Mouse (Mus musculus): ENCODE results near the gene Soga1. TPM values are rescaled to one million over a fixed set of nuclear protein-coding genes. Genes with fewer than 3 reads are reported as not detected.

Gene Soga1
- total RNA-seq, 2 experiments from 2014 or later, result 104 to 108 TPM

GRCm38 (mm10) chr2:157064978-157065878 is 13.8 kb downstream of the Soga1 start:
- no peak for DNase-seq
- intact Hi-C loops (cut with DNase I), result no loop called here

DNA sequence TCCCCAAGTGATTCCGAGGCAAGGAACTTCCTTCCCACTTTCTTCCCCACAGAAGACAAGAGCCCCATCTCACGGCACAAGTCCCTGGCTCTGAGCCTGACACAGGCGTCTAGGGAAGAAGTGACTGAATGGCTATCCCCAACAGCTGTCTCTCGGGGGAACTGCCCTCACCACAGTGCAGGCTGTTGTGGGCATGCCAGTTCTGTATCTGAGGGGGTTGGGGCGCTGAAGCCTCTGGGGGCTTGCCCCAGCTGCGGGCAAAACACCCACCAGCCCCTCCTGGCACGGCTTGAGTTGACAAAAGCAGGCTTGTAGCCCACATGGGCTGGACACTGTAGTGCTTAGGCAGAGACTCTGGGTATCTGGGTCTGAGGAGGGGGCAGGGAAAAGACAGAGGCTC is 14.9 kb downstream of the Soga1 start:
- intact Hi-C loops (cut with DNase I), result no loop called here
- peak; percentile 73 for DNase-seq

DNA sequence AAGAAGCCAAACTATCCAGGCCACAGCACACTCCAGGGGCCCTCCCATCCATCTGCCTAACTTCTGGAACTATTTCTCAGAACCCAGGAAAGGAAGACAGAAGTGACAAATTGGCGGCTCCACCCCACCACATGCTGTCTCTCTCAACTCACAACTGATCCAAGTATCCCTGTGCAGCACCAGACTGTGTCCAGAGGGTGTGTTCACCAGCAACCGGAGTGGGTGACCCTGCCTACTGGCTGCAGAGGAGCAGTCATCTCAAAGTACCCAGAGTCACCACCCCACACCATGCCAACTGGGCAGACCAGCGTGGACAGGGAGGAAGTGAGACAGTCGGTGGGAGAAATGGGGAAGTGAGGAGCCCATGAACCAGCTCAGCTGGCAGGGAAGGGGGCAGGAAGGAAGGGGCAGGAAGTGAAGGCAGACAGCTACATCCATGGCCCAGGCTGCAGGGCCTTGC is 15.8 kb downstream of the Soga1 start:
- peak; percentile 40 for DNase-seq
- intact Hi-C loops (cut with DNase I), result no loop called here

DNA sequence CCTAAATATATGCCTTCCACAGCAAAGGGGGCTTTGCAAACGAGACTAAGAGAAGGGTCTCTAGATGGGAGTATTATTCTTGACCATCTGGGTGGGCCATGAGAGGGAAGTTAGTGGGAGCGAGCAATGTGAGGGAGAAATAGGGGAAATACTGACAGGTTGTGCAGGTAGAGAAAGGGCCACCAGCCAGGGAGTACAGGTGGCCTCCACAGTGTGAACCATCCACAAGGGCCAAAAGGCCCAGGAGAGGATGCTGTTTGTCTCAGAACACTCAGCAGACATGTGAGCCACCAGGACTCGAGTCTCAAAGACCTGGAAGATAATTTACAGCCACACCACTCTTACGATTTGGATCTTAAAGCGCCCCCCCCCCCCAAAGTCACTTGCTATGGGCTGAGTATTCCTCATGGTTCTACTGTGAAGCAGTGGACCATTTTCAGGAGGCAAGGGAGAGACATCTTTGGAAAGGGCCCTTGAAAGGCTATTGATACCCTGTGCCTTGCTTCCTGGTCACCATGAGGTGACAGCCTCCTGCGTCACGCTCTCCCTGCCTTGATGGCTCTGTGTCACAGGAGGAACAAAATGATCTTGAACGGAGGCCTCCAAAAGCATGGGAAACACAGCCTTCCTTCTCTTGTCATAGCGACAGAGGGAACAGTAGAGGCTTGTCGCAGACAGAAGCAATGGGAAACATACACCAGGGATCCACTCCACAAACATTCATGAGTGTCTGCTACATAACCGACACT is 18.3 kb downstream of the Soga1 start:
- DNase-seq, result no peak
- intact Hi-C loops (cut with DNase I), result no loop called here

GRCm38 (mm10) chr2:157060037-157060436 is 19.0 kb downstream of the Soga1 start:
- intact Hi-C loops (cut with DNase I), result no loop called here
- DNase-seq, result no peak

DNA sequence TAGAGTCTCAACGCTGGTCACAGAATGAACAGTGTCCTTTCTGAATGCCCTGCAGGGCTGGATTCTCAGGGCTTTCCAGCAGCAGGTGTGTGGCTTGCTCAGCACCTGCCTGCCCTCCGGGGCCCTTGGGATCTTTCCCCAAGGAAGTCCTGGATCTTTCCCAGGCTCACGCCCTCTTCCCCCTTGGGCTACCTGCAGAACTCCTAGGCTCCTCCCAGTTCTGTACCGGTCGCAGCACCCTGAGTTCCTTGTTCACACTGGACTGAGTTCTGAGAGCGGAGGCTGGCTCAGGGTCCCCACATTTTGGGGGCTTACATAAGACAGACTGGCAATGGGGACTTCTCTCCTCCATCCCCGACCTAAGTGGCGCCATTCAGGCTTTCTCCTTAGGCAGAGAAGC is 19.9 kb downstream of the Soga1 start:
- no peak for DNase-seq
- intact Hi-C loops (cut with DNase I), result no loop called here

- DNase-seq, result peak; percentile 96
- intact Hi-C loops (cut with DNase I), result no loop called here
Observed at GRCm38 (mm10) chr2:157058342-157058998, 20.6 kb downstream of the Soga1 start.

DNA sequence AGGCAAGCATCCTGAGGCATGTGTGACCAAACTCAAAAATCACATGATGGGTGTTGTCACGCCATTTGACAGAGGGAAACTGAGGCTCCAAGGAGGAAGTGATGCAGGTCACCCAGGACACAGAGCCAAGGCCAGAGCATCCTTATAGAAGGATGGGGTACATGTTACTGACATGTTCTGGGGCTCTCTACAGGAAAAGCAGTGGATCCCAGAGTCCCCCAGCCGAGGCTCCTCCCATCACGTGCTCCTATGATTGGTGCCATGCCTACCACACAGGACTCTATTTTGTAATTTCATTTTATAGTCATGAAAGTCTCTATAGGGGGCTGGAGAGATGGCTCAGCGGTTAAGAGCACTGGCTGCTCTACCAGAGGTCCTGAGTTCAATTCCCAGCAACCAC is 21.3 kb downstream of the Soga1 start:
- intact Hi-C loops (cut with DNase I), result no loop called here
- no peak for DNase-seq

GRCm38 (mm10) chr2:157057186-157057585 is 21.9 kb downstream of the Soga1 start:
- intact Hi-C loops (cut with DNase I), result no loop called here
- no peak for DNase-seq

DNA sequence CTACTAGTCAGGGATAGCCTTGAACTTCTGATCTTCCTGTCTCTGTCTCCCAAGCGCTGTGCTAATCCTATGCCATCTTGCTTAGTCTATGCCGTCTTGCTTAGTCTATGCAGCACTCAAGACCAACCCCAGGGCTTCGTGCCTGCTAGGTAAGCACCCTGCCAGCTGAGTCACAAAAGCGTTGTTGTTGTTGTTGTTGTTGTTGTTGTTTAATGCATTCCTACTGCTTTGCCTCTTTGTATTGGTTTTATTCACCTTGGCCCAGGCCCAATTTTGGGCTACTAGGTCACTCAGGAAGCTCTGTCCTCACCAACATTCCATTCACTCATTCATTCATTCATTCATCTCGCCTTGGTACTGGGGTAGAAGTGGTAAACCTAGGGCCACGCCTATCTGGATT is 23.3 kb downstream of the Soga1 start:
- no peak for DNase-seq
- intact Hi-C loops (cut with DNase I), result no loop called here

GRCm38 (mm10) chr2:157054816-157055215 is 24.2 kb downstream of the Soga1 start:
- peak; percentile 87 for DNase-seq
- intact Hi-C loops (cut with DNase I), result no loop called here

GRCm38 (mm10) chr2:157054297-157054696 is 24.8 kb downstream of the Soga1 start:
- no peak for DNase-seq
- intact Hi-C loops (cut with DNase I), result no loop called here

- intact Hi-C loops (cut with DNase I), result no loop called here
- no peak for DNase-seq
Observed at GRCm38 (mm10) chr2:157053787-157054186, 25.3 kb downstream of the Soga1 start.

DNA sequence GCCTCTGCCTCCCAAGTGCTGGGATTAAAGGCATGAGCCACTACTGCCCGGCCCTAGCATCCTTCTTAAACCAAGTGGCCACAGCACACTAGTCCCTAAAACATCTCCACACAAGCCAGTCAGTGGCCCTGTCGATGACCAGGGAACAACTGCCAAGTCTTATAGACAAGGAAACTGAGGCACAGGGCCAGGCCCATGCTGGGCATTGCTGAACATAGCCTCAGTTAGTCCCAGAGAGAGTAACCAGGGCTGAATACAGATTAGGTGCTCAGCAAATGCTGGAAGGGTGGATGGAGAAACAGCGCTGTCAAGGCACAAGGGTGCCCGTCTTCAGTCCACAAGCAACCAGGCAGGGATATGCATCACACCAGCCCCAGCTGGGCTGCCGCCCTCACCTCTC is 25.9 kb downstream of the Soga1 start:
- intact Hi-C loops (cut with DNase I), result no loop called here
- no peak for DNase-seq

DNA sequence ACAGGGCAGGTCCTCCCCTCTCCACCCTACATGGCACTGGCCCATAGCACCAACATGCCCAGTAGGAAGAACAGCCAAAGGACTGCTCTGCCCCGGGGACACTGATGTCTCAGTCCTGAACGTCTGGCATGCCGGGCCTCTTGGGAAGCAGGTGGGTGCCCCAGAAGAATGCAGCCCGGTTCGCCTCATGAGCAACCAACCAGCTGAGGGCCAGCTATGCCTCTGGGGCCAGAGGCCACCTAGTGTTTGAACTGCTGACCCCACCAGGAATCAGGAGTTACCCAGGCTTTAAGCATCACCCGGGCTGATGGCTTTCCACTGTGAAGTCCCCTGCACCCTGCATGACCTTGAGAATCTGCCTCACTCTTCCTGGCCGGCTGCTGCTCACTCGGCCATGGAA is 26.6 kb downstream of the Soga1 start:
- intact Hi-C loops (cut with DNase I), result no loop called here
- DNase-seq, result no peak

DNA sequence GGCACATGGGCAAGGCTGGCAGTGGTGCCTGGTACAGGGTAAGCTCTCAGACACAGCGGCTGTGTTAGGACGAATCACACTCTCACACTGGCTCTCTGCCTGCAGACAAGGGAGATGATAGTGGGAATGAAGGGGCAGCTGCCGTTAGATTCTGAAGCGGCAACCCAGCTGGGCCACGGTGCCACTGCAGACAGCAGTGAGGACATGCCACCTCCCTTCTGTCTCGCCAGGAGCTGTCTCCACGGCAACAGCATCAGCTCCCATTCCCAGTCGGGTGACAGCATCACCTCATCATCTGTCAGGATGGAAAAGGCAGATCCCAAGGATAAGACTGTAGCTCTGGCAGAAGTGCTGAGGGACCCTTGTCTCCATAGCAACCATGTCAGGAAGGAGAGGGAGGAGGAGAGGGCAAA is 29.2 kb downstream of the Soga1 start:
- intact Hi-C loops (cut with DNase I), result no loop called here
- peak; percentile 89 for DNase-seq

DNA sequence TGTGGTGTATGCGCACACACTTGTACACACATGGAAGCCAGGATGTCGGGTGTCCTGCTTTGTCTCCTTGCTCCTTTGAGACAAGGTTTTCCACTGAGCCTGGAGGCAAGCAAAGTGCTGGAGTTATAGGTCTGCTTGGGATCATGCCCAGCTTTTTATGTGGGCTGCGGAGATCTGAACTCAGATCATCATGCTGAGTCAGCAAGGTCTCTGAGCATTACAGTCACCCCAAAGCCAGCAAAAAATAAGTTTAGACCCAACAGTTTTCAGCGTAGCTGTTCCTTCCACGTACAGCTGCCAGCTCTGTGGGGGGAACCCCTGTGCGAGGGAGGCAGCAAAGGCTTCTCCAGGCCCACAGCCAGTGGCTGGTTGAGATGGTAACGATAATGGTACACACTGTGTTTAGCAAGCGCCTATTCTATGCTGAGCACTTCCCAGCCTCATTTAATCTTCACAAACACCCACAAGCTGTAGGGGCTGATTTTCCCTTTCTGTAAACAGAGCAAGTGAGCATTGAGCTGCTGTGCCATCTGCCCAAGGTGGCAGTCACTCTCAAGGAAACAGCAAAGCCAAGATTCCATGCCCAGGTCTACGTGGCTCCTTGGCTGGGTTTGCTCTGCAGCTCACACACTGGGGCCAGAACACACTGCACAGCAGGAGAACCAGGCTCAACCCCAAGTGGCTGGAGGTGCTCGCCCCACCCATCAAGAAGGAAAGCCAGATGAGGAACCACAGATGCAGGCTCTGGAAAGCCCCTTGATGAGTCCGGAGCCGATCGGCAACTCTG is 30.5 kb downstream of the Soga1 start:
- intact Hi-C loops (cut with DNase I), result no loop called here
- peak; percentile 57 for DNase-seq

- intact Hi-C loops (cut with DNase I), result no loop called here
- no peak for DNase-seq
Observed at GRCm38 (mm10) chr2:157046956-157047355, 32.1 kb downstream of the Soga1 start.

DNA sequence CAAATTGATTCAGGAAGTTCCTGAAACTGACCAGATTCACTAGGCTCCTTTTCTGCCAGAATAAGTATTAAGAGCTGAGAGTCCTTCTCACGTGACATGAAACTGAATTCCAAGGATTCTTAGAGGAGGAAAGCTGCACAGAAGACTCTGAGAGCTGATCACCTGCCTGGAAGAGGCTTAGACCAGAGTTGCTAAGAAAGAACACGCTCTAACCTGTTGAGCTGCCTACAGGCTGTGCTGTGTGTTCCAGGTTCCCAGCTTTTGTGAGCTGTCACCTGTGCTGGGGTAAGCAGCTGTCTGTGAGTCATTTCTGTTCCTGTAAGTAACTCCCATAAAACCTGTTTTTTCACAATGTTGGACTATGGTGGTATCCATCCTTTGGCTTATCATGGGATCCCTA is 33.1 kb downstream of the Soga1 start:
- no peak for DNase-seq
- intact Hi-C loops (cut with DNase I), result no loop called here

DNA sequence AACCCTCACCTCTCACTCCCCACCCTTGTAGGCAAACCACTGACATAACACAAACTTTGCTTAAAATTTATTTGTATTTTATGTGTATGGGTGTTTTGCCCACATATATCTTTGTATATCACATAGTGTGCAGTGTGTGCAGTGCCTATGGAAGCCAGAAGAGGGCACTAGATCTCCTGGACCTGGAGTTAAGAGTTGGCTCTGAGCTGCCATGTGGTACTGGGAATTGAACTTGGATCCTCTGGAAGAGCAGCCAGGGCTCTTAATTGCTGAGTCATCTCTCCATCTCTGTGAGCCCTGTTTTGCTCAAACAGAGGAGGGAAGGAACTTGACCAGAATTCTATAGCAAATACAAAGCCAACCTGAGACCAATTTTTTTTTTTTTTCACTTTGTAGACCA is 35.1 kb downstream of the Soga1 start:
- intact Hi-C loops (cut with DNase I), result no loop called here
- DNase-seq, result no peak

GRCm38 (mm10) chr2:157043556-157043955 is 35.5 kb downstream of the Soga1 start:
- intact Hi-C loops (cut with DNase I), result no loop called here
- no peak for DNase-seq
